Mouse (Mus musculus): ENCODE measurements at regions not wholly inside any gene's neighbourhood (a gene's known extent, or its start where the extent isn't known, plus 50 kb on each side); places are given as distances from the start of the nearest gene placed in this dataset.
"Not testable (repeated sequence)": the region's sequence is repeated elsewhere in the genome, so short reads cannot be mapped to it uniquely, and the experiment has no call there.

DNA sequence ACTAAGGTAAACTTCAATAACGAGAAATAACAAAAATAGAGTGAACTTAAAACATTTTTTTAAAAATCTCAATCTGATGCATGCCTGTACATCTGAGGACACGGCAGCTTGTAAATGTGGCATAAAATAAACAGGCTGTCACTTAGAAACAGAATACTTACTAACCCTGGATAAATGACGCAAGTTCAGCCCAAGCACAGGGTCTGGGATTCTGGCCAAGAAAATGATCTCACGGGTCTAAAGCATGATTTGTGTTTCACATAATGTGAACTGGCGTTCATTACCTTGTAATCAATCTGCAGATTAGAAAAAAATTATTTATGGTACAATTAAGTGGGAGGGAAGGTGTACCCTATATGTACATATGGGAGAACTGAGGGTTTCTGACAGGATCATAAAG lies 512.1 kb upstream of the Vrk2 start:
- DNase-seq (ENCODE audit: inconsistent age in 2 of 2, low spot score in 1 of 2): peak; percentile 5 to 60

DNA sequence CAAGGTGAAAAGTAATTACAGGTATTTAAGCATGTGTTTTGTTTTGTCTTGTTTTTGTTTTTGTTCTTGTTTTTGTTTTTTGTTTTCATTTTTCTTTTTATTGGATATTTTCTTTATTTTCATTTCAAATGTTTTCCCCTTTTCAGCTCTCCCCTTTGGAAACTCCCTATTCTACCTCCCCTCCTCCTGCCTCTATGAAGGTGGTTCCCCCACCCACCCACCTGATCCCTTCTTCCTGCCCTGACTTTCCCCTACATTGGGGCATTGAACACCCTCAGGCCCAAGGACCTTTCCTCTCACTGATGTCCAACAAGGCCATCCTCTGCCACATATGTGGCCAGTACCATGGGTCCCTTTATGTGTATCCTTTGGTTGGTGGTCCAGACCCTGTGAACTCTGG lies 509.1 kb upstream of the Vrk2 start:
- no peak for DNase-seq (ENCODE audit: inconsistent age in 2 of 2, low spot score in 1 of 2)

DNA sequence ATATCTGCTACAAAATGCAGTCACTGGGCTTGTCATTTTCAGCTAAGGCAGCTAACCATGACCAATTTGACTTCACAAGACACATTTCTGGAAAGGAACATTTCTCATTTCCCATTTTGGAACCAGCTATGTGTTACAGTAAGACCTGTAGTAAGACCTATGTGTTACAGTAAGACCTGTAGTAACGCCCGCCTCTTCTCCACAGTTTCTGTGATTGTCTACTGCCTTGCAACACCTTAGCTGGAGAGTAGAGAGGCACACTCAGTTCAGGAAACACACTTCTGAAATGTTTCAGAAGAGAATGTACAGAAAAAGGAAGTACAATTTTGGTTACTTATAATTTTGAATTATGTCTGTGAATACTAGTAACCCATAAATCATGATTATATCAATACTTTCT lies 508.2 kb upstream of the Vrk2 start:
- no peak for DNase-seq (ENCODE audit: inconsistent age in 2 of 2, low spot score in 1 of 2)

DNA sequence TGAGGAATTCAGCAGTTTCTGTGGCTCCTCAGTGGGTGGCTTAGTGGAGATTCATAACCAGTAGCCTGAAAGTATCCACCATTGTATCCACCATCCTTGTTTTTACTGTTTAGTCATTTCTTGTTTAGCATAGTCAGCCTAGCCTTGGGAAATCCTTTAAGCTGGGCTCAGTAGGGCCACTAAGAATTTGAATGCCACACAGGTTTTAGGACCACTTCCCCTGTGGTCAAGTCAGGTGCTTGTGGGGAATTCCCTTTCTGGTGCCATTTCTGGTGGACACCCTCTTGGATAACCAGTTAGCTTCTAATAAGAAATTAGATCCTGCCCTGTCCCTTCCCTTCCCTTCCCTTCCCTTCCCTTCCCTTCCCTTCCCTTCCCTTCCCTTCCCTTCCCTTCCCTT lies 502.8 kb upstream of the Vrk2 start:
- no peak for DNase-seq (ENCODE audit: inconsistent age in 2 of 2, low spot score in 1 of 2)

DNA sequence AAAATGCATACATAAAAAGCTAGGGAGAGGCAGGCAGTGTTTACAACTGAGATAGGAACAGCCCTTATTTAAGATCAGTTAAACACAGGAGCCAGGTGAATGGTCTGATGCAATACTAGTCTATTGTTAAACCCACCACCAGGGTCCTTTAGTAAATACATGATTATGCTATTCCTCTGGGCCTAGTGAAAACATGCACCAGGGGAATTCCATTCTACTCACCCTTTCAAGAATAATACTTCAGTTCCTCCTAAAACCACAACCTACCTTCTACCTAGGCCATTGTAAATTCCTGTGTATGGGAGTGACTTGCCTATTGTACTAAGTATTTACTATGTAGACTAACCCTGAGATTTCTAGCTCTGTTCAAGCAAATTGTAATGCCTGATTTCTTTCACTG lies 501.7 kb upstream of the Vrk2 start:
- DNase-seq (ENCODE audit: inconsistent age in 2 of 2, low spot score in 1 of 2): not testable (repeated sequence)

DNA sequence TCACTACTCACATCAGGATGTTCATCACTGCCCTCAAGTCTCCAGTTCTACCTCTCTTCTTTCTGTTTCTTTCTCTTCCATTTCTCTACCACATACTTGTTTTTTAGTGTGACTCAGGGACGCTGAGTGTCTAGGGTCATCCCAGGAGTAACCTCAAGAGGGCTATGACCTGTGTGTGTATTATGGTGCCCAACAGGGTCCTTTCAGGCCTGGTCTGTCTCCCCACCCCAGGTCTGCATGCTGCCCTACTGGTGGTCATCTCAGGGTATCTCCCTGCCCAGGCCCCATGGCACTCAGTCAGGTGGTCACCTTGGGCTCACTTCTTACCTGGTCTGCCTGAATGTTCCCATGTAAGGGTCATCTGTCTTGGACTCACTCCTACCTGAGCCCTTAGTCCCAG lies 492.7 kb upstream of the Vrk2 start:
- no peak for DNase-seq (ENCODE audit: inconsistent age in 2 of 2, low spot score in 1 of 2)

DNA sequence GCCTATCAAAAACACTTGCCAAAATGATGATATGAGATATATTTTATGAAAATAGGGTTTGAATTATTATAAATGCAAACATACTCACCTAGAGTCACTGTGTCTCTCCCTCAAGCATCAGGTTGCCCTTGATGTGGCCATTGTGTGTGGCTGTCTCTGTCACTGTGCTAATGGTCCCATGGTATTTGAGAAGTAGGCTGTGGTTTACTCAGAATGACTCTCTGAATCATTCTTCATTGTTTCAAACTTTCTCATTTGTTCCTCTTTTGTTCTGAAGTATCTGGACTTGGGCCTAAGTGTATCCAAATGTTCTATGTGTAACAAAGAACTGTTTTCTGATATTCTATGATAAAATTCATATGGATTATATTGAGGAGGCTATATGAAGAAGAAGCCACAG lies 487.4 kb upstream of the Vrk2 start:
- no peak for DNase-seq (ENCODE audit: inconsistent age in 2 of 2, low spot score in 1 of 2)

DNA sequence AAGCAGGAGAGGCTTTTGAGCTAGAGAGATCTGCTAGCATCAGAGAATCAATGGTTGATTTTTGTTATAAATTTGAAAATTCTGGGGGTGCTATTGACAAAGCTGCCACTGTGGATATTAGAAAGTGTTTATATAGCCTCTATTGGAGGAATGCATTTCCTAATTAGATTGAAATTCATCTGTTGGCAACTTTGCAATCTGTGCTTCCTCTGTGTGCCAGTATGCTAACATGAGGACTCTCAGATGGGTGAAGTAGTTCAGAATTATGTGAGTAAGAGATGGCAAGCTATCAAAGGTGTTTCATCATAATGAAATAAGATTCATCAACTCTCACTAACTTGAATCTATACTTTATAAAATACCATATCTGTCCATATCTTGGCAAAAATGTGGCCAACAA lies 476.6 kb upstream of the Vrk2 start:
- DNase-seq (ENCODE audit: inconsistent age in 2 of 2, low spot score in 1 of 2): no peak

DNA sequence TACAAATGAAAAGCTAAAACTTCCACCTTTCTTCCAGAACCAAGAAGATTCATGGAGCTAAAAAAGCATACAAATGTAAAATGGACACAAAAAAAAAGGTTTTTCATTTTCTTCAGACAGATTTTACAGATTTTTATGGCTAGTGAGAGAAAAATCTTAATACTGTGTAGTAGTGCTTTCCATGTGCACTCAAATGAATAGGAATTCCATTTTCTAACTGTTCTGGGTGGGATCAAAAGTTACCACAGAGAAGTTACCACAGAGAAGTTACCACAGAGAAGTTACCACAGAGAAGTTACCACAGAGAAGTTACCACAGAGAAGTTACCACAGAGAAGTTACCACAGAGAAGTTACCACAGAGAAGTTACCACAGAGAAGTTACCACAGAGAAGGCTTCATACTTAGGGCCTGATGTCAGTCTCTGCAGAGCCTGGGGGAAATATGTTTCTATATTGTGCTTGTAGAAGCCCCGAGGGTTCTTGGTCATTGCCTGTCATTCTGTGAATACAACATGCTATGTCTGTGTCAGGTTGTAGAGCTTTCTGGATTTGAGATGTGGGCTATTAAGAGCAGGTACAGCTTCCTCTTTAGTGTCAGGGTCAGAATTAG lies 433.5 kb upstream of the Vrk2 start:
- DNase-seq (ENCODE audit: inconsistent age in 2 of 2, low spot score in 1 of 2): no peak

DNA sequence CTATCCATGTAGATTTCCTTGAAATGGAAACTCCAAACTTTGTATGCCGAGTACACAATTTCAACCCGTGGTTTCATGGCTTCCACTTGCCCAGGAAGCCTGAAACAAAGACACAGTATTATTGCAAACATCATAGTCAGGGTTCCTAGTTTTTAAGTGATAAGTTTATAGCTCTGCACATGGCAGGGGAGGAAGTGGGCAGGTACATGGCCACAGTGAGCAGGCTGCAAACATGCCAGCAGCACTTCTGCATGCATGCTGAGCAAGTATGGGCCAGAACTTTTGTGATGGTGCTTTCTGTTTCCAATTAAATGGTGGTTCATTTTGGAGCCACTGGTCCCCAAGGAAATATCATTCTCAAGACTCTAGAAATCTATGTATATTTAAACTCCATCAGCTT lies 431.7 kb upstream of the Vrk2 start:
- no peak for DNase-seq (ENCODE audit: inconsistent age in 2 of 2, low spot score in 1 of 2)

DNA sequence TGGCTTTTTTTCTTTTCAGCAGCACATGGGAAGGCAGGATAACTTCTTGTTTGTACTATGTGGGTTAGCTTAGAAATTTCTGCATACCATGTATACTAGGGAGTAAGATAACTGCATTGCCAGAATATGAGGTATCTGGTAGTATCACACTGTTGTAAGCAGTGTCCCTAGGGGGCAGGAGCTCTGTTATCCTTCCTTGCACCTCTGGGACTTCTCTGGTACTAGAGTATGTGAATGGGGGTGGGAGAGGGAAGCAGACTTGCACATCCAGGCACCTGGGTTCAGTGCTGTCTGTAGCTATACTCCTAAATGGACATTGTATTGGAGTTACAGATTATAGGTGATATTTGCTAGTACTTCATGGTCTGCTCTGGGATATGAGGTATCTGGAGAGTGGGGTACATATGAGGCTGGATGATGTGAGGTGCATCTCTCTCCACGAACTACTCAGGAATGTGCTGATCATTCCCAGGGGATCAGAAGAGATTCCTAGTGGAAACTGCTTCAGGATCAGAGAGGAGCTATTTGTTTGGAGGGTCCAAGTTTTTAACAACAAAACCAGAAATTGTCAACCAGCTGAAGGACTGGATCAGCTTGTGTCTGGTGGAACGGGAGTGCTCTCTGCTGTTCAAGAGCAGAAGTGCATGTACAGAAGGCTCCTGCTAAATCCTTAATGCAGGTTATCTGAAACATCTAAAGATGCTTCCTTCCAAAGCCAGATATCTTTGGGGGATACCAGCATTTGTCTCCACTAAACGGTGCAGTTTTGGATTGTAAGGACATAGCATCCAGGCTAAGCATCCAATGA lies 402.7 kb upstream of the Vrk2 start:
- DNase-seq (ENCODE audit: inconsistent age in 2 of 2, low spot score in 1 of 2): no peak

DNA sequence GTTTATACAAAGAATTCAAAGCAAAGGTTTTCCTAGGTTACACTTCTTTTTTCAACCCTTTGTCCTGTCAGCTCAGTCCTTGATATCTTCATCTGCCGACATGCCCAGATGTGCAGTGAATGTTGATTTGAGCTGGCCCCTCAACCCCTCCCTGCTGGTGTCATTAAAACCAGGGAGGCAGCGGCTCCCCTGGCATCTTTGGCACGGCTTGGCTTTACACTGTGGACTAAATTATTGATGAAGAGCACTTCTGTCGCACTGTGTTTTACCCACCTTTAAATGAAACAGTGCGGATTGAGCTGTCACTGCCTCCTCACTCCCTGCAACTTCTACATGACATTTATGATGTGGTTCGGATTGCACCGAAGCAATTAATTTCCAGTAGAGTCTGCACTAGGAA lies 387.4 kb upstream of the Vrk2 start:
- DNase-seq (ENCODE audit: inconsistent age in 2 of 2, low spot score in 1 of 2): no peak

DNA sequence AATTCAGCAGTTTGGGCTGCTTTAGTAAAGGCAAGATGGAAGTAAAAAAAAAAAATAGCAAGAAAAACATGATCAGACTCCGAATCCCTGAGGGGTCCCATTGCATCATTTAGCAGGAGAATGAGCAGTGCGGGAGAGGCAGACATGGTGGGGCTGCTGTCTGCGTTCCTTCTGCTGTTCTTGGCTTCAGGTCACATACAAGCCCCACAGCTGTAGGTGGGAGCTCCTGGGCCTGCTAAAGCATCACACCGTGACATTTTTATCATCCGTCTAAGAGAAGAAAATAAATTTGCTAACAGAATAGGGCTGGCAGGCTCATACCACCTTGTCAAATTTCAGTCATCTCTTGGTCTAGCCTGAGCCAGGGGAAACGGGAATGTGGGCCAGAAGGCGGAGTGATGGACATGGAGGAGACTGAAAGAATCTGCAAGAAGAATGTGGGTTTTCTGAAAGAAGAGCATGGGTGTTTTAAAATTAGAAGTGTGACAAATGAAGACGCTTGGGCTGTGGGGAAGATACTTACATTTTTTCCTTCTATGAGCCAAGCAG lies 378.8 kb upstream of the Vrk2 start:
- no peak for DNase-seq (ENCODE audit: inconsistent age in 2 of 2, low spot score in 1 of 2)

DNA sequence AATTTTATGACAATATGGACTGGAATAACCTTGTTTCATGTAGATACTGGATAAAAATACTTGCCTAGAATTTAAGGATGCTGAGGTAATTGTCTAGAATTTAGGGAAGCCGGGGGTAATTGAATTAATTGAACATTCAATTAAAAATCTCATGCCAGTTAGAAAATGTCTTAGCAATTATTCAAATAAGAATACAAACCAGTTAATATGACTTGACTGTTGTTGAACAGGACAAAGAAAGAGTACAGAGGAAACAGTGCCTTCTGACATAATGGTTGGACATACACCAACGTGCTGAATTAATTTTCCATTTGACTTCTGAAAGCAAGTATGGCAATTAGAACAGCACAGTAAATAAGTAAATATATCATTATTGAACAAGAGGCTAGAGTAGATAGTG lies 377.4 kb upstream of the Vrk2 start:
- DNase-seq (ENCODE audit: inconsistent age in 2 of 2, low spot score in 1 of 2): no peak

DNA sequence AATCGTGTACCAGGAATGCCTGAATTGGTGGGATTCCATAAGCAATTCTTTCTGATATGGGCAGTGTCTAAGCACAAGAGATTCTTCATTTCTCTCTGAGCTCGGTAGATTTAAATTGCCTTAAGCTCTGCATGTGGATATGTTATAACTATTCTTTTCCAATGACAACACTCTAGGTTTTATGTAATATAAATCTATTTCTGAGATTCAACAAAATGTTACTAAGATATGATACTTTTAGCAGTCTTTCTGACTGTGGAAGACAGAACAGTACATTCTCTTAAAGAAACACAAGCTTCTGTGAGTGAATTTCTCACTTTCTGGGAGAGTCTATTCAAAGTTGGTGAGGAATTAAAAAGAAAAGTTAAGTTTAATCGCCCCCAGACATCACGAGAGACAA lies 373.6 kb upstream of the Vrk2 start:
- DNase-seq (ENCODE audit: inconsistent age in 2 of 2, low spot score in 1 of 2): no peak

DNA sequence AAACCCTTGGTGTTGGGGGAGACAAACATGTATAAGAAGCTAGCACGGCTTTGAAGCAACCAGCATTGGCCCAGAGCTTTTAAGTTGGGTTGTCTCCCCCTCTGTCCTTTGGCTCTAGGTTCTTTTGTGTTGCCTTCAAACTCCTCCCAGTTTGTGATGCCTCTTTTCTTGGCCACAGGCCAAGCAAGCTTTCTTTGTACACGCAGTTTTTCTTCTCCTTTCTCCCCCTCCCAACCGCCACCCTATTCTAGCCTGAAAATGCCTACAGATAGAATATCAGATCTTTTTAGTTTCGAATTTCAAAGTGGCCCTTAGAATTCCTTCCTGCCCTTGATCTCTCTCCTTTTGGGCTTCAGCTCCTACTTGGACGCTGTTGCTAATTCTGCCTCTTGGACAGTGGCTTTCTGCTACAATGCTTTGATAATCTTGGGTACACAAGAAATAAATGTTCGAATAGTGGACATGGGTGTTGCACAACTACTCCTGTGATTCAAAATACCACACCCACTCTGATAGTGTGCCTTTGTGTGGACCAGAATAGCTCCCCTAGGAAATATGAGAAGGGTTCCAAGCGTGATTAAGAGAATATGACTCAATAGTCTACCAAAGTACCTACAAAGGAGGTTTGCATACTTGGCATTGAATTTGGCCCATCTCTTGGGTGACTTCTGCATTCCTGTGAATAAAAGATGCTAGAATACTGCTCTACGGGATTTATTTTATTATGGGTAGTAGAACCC lies 369.3 kb upstream of the Vrk2 start:
- peak; percentile 7 to 39 for DNase-seq (ENCODE audit: inconsistent age in 2 of 2, low spot score in 1 of 2)

DNA sequence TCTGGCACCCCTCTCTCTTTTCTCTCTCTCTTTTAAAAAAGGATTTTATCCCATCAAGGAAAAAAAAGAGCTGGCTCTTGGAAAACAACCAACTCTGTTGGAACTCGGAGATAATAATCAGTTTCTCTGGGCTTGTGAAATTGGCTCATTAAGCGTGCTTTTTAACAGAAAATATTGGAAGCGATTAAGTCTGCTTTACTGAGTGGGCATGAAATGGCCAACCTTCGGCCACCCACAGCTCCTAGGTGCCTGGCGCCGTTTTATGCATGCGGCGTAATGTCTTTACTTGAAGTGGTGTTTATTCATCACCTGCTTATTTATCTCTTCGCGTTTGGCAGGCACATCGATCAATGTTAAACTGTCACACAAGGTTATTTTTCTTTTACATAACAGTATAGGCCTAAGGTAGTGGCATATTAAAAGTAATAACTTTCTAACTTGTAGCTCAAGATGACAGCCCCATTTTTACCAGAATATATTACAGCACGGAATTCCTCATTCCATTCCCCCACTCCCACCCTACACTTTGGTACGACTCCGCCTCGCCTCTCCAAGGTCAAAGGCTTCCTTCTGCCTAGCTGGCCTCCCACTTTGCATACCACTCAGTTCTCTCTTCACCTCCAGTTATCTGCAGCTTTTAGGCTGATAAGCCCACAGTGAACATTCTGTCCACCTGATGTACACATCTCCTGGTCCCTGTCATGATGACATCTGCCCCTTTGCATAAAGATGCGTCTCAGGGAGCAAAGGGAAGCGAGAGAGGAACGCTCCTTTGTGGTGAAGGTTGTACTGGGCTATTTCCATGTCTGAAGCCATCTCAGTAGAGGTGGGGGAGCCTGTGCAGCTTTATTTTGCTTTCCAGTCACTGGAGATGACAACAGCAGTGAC lies 368.5 kb upstream of the Vrk2 start:
- no peak for DNase-seq (ENCODE audit: inconsistent age in 2 of 2, low spot score in 1 of 2)

DNA sequence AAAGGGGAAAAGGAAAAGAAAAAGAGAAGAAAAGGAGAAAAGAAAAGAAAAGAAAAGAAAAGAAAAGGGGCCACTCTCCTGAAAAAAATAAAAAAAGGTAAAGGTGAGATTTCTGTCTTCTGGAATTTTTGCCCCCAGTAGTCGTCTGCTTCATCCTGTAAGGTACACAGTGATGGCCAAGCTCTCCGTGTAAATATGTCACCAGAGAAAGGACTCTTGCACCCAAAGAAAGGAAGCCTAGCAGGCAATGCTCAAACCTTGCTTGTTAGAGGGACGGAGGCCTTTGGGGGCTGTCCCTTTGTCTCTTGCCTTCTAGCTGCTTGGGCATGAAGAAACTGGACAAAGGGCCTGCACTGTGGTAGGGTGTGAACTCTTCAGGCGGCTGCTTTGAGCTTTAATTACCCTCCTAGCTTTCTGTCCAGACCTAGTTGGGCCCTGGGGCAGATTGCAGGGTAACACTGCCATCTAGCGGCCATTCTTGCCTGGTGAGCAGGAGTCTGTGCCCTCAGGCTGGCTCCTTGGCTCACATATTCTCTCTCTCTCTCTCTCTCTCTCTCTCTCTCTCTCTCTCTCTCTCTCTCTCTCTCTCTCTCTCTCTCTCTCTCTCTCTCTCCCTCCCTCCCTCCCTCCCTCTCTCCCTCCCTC lies 367.7 kb upstream of the Vrk2 start:
- peak; percentile 67 to 93 for DNase-seq (ENCODE audit: inconsistent age in 2 of 2, low spot score in 1 of 2)

DNA sequence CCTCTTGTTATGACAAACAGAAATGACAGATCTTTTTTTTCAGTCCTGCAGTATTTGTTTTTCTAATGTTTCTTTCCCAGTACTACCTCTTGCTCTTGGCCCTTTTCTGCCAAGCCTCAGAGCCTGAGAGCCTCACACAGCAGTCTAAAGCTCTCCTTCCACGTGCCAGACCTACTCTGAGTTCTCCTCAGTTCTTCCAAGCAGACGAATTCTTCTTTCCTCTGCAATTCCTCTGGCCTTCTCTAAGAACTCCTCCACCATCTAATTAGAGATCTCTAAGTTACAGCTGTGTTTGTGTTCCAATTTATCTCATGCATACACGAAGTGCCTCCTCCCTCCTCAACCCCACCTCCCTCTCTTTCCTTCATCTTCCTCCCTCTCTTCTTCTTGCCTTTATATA lies 362.4 kb upstream of the Vrk2 start:
- DNase-seq (ENCODE audit: inconsistent age in 2 of 2, low spot score in 1 of 2): no peak

DNA sequence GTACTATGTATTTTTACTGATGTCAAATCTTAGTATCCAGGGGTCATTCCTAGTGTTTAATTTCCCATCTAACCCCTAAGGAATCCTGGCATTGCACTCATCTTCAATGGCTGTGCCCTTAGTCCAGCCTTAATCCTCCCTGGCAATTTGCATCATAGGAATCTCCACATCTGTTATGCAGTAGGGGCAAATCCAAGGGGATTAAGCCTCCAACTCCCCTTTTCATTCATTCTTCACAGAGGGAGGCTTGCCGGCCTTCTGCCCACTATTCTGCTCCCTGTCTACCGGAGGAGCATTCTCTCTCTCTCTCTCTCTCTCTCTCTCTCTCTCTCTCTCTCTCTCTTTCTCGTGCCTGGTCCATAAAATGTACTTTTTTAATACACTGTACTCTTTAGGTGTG lies 338.0 kb upstream of the Vrk2 start:
- DNase-seq (ENCODE audit: inconsistent age in 2 of 2, low spot score in 1 of 2): no peak

DNA sequence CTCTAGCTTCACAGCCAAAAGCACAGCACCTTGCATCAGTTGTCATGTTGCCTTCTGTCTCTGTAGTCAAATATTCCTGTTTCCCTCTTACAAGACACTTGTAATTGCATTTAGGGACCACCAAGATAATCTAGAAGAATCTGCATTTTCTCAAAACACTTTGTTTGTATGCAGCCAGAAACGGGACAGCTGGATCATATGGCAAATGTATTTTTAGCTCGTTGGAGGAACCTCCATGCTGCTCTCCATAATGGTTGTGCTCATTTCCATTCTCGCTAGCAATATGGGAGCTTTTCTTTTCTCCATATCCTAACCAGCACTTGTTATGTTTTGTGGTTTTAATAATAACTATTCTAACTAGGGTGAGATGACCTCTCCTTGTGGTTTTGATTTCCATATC lies 313.3 kb upstream of the Vrk2 start:
- no peak for DNase-seq (ENCODE audit: inconsistent age in 2 of 2, low spot score in 1 of 2)
